Mouse (Mus musculus): ENCODE results near the gene Rab40c. TPM values are rescaled to one million over a fixed set of nuclear protein-coding genes. Genes with fewer than 3 reads are reported as not detected.

Gene Rab40c
- total and polyA plus RNA-seq, 3 experiments: 15.2 to 20.5 (median 17.6) TPM

DNA sequence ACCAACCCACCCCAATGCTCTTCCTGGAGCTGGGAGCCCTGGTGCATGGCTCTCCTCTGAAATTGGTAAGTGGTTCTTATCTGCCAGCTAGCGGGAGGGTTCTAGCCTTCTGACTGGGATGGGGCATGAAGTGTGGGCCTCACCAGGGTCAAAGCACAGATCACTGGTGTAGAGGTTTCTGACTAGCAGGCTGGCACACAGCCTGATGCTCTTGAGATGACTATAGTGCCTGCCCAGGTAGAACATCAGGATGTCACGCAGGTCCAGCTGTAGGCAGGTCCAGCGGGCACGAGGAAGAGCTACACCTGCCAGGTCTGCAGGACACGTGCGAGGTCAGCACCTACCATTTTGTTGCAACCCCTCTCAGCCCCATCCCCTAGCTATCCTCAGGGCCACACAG lies 59.3 kb downstream of the Rab40c start:
- Histone ChIP-seq H3K27ac (no peak overlapping the region), H3K4me1 (ENCODE audit: control insufficient read depth, insufficient read depth, low read length) (peaks cover 1% of the 10 kb centered on the region; the same call in 1 of the 2 replicates), H3K27me3 (ENCODE audit: control insufficient read depth, insufficient read depth, low read length) (no peaks in the 10 kb centered on the region), H3K36me3 (ENCODE audit: control insufficient read depth, insufficient read depth, low read length) (no peaks in the 10 kb centered on the region), H3K4me3 (no peak overlapping the region), H3K9ac (ENCODE audit: low read depth, low read length) (no peak overlapping the region), H3K79me2 (replicated peaks; ENCODE audit: control insufficient read depth, insufficient read depth, low read length) (peaks cover under 1% of the 10 kb centered on the region)
- TF ChIP-seq POLR2A (IDR thresholded peaks at IDR 0.05; ENCODE audit: insufficient read depth, low read depth, low read length) (no peak), EP300 (IDR thresholded peaks at IDR 0.05; ENCODE audit: insufficient read depth, low read depth, low read length) (no peak)
- 91% methylated on average over 6 of the region's 6 CpGs for WGBS
- intact Hi-C loops (cut with DNase I): no loop called here
- no peak for DNase-seq

DNA sequence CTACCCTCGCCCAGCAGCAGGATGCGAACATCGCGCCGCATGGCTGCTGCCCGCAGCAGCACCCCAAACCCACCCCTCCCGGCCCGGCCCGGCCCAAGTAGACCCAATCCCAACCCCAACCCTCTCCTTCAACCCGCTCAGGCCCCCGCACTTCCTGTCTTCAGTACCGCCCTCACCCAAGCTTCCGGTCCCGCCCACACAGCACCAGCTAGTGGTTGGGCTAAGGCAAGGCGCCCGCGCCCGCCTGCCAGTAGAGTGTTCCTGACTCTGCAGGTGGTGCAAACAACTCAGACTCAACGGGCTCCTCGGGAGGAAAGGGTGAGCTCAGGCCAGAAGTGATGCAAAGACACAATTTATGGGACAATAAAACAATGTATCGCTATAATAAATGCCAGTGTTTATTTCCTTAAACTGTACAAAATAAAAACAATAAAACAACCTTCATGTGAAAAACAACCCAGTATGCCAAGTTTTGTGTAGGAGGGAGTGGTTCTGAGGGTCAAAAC lies 75.1 kb downstream of the Rab40c start, which contains the start of gene Rhot2:
Gene Rhot2 (minus strand): TSS at position 456 of the 506 bp plus-strand sequence.
- TF ChIP-seq CTCF (IDR thresholded peaks at IDR 0.05): peak; percentile 70
- 0 out of 2 replicates have a peak, but pooled peaks have one; percentile 55 for TF ChIP-seq EP300 (IDR thresholded peaks at IDR 0.05; ENCODE audit: insufficient read depth, low read depth, low read length)
- TF ChIP-seq POLR2A (IDR thresholded peaks at IDR 0.05; ENCODE audit: insufficient read depth, low read depth, low read length): no peak; the same call in none of the 2 replicates
- peak; percentile 95 to 96 for DNase-seq
- intact Hi-C loops (cut with DNase I): no loop called here
- H3K27ac ChIP-seq: peak within 1 kb of the TSS; percentile 95
- H3K9ac ChIP-seq (ENCODE audit: low read depth, low read length): peak within 1 kb of the TSS; percentile 93
- peak within 1 kb of the TSS; percentile 96 for H3K4me3 ChIP-seq
- no peaks in the 10 kb centered on the region for H3K36me3 ChIP-seq (ENCODE audit: control insufficient read depth, insufficient read depth, low read length)
- no peaks in the 10 kb centered on the region for H3K27me3 ChIP-seq (ENCODE audit: control insufficient read depth, insufficient read depth, low read length)
- 1% methylated on average over 21 of the region's 21 CpGs for WGBS
- H3K4me1 ChIP-seq (ENCODE audit: control insufficient read depth, insufficient read depth, low read length): peaks cover 8% of the 10 kb centered on the region
- no peaks in the 10 kb centered on the region for H3K79me2 ChIP-seq (replicated peaks; ENCODE audit: control insufficient read depth, insufficient read depth, low read length)

DNA sequence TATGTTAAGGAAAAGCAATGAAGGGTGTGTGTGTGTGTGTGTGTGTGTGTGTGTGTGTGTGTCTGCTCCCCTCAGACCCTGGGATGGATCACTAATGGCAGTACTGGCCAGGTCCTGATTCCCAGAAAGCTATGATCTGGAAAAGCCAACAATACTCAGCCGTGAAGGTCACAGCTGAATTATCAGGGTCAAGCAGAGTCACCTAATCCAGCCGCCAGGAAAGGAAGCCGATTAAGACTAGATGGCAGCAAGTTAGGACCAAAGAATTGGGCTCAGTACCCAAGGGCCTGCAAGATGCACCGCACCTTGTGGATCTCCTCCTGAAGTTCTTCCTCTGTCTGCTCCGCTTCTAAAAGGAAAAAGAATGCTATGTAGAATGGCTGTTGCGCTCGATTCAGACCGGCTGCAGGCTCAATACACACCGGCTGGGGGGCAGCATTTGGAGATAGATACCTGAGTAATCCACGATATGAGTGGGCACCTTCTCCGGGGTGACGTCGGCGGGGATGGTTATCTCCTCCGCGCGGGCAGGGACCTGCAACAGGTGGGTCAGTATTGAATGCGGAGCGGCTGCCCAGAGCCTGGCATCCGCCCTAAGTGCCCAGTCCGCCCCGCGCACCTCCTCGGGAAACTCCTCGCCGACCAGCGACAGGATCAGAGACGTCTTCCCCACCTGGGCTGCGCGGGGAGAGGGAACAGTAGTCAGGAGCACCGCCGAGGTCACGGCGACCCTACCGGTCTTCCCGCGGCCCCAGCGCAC lies 75.7 kb downstream of the Rab40c start:
- H3K4me3 ChIP-seq: peak overlapping the region; percentile 96
- TF ChIP-seq CTCF (IDR thresholded peaks at IDR 0.05) (no peak), POLR2A (IDR thresholded peaks at IDR 0.05; ENCODE audit: insufficient read depth, low read depth, low read length) (no peak), EP300 (IDR thresholded peaks at IDR 0.05; ENCODE audit: insufficient read depth, low read depth, low read length) (no peak)
- H3K27ac ChIP-seq: peak overlapping the region; percentile 95
- intact Hi-C loops (cut with DNase I): no loop called here
- H3K4me1 ChIP-seq (ENCODE audit: control insufficient read depth, insufficient read depth, low read length): peaks cover 8% of the 10 kb centered on the region
- peak overlapping the region; percentile 93 for H3K9ac ChIP-seq (ENCODE audit: low read depth, low read length)
- no peaks in the 10 kb centered on the region for H3K36me3 ChIP-seq (ENCODE audit: control insufficient read depth, insufficient read depth, low read length)
- under 1% methylated on average over 38 of the region's 38 CpGs for WGBS
- no peaks in the 10 kb centered on the region for H3K27me3 ChIP-seq (ENCODE audit: control insufficient read depth, insufficient read depth, low read length)
- no peaks in the 10 kb centered on the region for H3K79me2 ChIP-seq (replicated peaks; ENCODE audit: control insufficient read depth, insufficient read depth, low read length)
- DNase-seq: no peak

DNA sequence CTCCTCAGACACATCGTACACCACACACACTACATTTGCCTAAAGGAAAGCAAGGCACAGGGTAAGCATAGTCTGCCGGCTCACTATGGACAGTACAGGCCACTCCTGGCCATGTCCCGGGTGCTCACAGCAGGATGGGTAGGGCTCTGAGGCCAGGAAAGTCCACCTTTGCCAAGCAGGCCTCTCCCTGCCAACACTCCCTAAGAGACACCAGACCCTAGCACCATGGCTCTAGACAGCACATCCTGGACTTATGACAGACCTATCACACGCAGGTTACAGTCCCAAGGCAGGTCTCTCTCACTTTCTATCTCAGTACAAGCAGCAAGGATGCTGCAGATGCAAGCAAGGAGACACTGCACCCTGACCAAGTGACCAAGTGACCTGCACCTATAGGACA lies 76.4 kb downstream of the Rab40c start:
- Histone ChIP-seq H3K36me3 (ENCODE audit: control insufficient read depth, insufficient read depth, low read length) (no peaks in the 10 kb centered on the region), H3K4me1 (ENCODE audit: control insufficient read depth, insufficient read depth, low read length) (peaks cover 8% of the 10 kb centered on the region), H3K79me2 (replicated peaks; ENCODE audit: control insufficient read depth, insufficient read depth, low read length) (no peaks in the 10 kb centered on the region), H3K9ac (ENCODE audit: low read depth, low read length) (no peak overlapping the region; the same call in 1 of the 2 replicates), H3K27me3 (ENCODE audit: control insufficient read depth, insufficient read depth, low read length) (no peaks in the 10 kb centered on the region), H3K4me3 (peak overlapping the region; percentile 23; the same call in 1 of the 2 replicates), H3K27ac (no peak overlapping the region)
- DNase-seq: no peak
- WGBS: 76% methylated on average over 4 of the region's 4 CpGs
- intact Hi-C loops (cut with DNase I): no loop called here
- no peak for TF ChIP-seq CTCF (IDR thresholded peaks at IDR 0.05)
- TF ChIP-seq POLR2A (IDR thresholded peaks at IDR 0.05; ENCODE audit: insufficient read depth, low read depth, low read length): no peak
- TF ChIP-seq EP300 (IDR thresholded peaks at IDR 0.05; ENCODE audit: insufficient read depth, low read depth, low read length): no peak

DNA sequence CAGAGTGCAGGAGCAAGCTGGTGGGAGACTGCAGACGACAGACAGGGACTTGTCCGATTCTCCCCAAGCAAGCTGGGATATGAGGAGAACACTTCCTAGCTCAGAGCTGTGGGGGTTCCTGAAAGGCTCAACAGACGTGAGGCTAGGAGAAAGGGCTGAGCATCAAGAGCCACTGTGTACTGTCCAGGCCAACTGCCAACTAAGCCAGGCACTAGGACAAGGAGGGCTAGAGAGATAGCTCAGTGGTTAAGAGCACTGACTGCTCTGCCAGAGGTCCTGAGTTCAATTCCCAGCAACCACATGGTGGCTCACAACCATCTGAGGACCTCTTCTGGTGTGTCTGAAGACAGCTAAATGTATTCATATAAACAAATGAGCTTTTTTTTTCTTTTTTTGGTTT lies 77.0 kb downstream of the Rab40c start:
- Histone ChIP-seq H3K4me3 (no peak overlapping the region), H3K9ac (ENCODE audit: low read depth, low read length) (no peak overlapping the region), H3K27me3 (ENCODE audit: control insufficient read depth, insufficient read depth, low read length) (no peaks in the 10 kb centered on the region), H3K27ac (no peak overlapping the region), H3K79me2 (replicated peaks; ENCODE audit: control insufficient read depth, insufficient read depth, low read length) (no peaks in the 10 kb centered on the region), H3K4me1 (ENCODE audit: control insufficient read depth, insufficient read depth, low read length) (peaks cover 11% of the 10 kb centered on the region), H3K36me3 (ENCODE audit: control insufficient read depth, insufficient read depth, low read length) (no peaks in the 10 kb centered on the region)
- TF ChIP-seq CTCF (IDR thresholded peaks at IDR 0.05): no peak
- no peak for TF ChIP-seq POLR2A (IDR thresholded peaks at IDR 0.05; ENCODE audit: insufficient read depth, low read depth, low read length)
- TF ChIP-seq EP300 (IDR thresholded peaks at IDR 0.05; ENCODE audit: insufficient read depth, low read depth, low read length): no peak
- intact Hi-C loops (cut with DNase I): no loop called here
- no peak for DNase-seq
- WGBS: 68% methylated on average over 3 of the region's 3 CpGs
